Mouse (Mus musculus): Measurements from ENCODE around the gene Slc25a42. TPM values are rescaled to one million over a fixed set of nuclear protein-coding genes. Genes with fewer than 3 reads are reported as not detected.

The Slc25a42 gene
- polyA plus RNA-seq, 1 experiment from 2014 or later, result 8.0 TPM

GRCm38 (mm10) chr8:70214411-70214810 lies 2.3 kb upstream of the Slc25a42 start:
- ATAC-seq (ENCODE audit: extremely low read depth, insufficient number of reproducible peaks, low FRiP score, low TSS enrichment), result no peak
- Histone ChIP-seq H3K4me1 (peaks cover 30% of the 10 kb centered on the region), H3K9ac (no peak overlapping the region), H3K27me3 (replicated peaks) (no peaks in the 10 kb centered on the region), H3K4me3 (no peak overlapping the region), H3K27ac (replicated peaks) (no peak overlapping the region), H3K9me3 (no peaks in the 10 kb centered on the region), H3K4me2 (no peak overlapping the region), H3K36me3 (no peaks in the 10 kb centered on the region)
- 53% methylated on average over 3 of the region's 3 CpGs for WGBS

- Histone ChIP-seq H3K4me2 (peak overlapping the region; percentile 96), H3K27ac (replicated peaks) (peak overlapping the region; percentile 69), H3K9me3 (no peaks in the 10 kb centered on the region), H3K4me3 (peak overlapping the region; percentile 76), H3K36me3 (no peaks in the 10 kb centered on the region), H3K27me3 (replicated peaks) (no peaks in the 10 kb centered on the region), H3K9ac (peak overlapping the region; percentile 86), H3K4me1 (peaks cover 32% of the 10 kb centered on the region)
- no peak for ATAC-seq (ENCODE audit: extremely low read depth, insufficient number of reproducible peaks, low FRiP score, low TSS enrichment)
- 3% methylated on average over 31 of the region's 31 CpGs for WGBS
Observed at GRCm38 (mm10) chr8:70211726-70212111, 386 bp downstream of the Slc25a42 start.

GRCm38 (mm10) chr8:70211275-70211674 lies 830 bp downstream of the Slc25a42 start:
- H3K4me3 ChIP-seq, result peak overlapping the region; percentile 76
- peak overlapping the region; percentile 96 for H3K4me2 ChIP-seq
- H3K36me3 ChIP-seq, result no peaks in the 10 kb centered on the region

GRCm38 (mm10) chr8:70210538-70210937 lies 1.6 kb downstream of the Slc25a42 start:
- peak overlapping the region; percentile 66 for H3K9ac ChIP-seq
- no peak for ATAC-seq (ENCODE audit: extremely low read depth, insufficient number of reproducible peaks, low FRiP score, low TSS enrichment)
- 33% methylated on average over 8 of the region's 8 CpGs for WGBS
- H3K4me2 ChIP-seq, result peak overlapping the region; percentile 96
- H3K36me3 ChIP-seq, result no peaks in the 10 kb centered on the region
- peak overlapping the region; percentile 24; the same call in 1 of the 2 replicates for H3K27ac ChIP-seq (replicated peaks)
- H3K4me3 ChIP-seq, result peak overlapping the region; percentile 16
- no peaks in the 10 kb centered on the region for H3K9me3 ChIP-seq
- no peaks in the 10 kb centered on the region for H3K27me3 ChIP-seq (replicated peaks)
- peaks cover 32% of the 10 kb centered on the region for H3K4me1 ChIP-seq

More at GRCm38 (mm10) chr8:70211275-70211674, 830 bp downstream of the Slc25a42 start:
- Histone ChIP-seq H3K27me3 (replicated peaks) (no peaks in the 10 kb centered on the region), H3K9ac (peak overlapping the region; percentile 86), H3K9me3 (no peaks in the 10 kb centered on the region), H3K4me1 (peaks cover 32% of the 10 kb centered on the region), H3K27ac (replicated peaks) (no peak overlapping the region)
- WGBS, result 69% methylated on average over 1 of the region's 1 CpGs
- no peak for ATAC-seq (ENCODE audit: extremely low read depth, insufficient number of reproducible peaks, low FRiP score, low TSS enrichment)

- H3K9ac ChIP-seq, result peak overlapping the region; percentile 30; the same call in 1 of the 2 replicates
- no peaks in the 10 kb centered on the region for H3K9me3 ChIP-seq
- ATAC-seq (ENCODE audit: extremely low read depth, insufficient number of reproducible peaks, low FRiP score, low TSS enrichment), result no peak
- H3K27me3 ChIP-seq (replicated peaks), result no peaks in the 10 kb centered on the region
- WGBS, result 50% methylated on average over 1 of the region's 1 CpGs
- no peaks in the 10 kb centered on the region for H3K36me3 ChIP-seq
- H3K27ac ChIP-seq (replicated peaks), result no peak overlapping the region
- no peak overlapping the region for H3K4me3 ChIP-seq
- peaks cover 45% of the 10 kb centered on the region for H3K4me1 ChIP-seq
- H3K4me2 ChIP-seq, result no peak overlapping the region
Observed at GRCm38 (mm10) chr8:70208130-70208529, 4.0 kb downstream of the Slc25a42 start.

- Histone ChIP-seq H3K4me1 (peaks cover 34% of the 10 kb centered on the region), H3K9ac (peak overlapping the region; percentile 33; the same call in 1 of the 2 replicates), H3K36me3 (no peaks in the 10 kb centered on the region), H3K4me3 (no peak overlapping the region), H3K27me3 (replicated peaks) (no peaks in the 10 kb centered on the region), H3K9me3 (no peaks in the 10 kb centered on the region), H3K27ac (replicated peaks) (peak overlapping the region; percentile 90), H3K4me2 (no peak overlapping the region)
- no peak for ATAC-seq (ENCODE audit: extremely low read depth, insufficient number of reproducible peaks, low FRiP score, low TSS enrichment)
- WGBS, result 40% methylated on average over 1 of the region's 1 CpGs
Observed at GRCm38 (mm10) chr8:70204757-70205156, 7.3 kb downstream of the Slc25a42 start.

- Histone ChIP-seq H3K9ac (0 out of 2 replicates have a peak overlapping the region, but pooled peaks have one; percentile 16), H3K9me3 (no peaks in the 10 kb centered on the region), H3K27me3 (replicated peaks) (no peaks in the 10 kb centered on the region), H3K4me3 (no peak overlapping the region), H3K4me2 (no peak overlapping the region), H3K4me1 (peaks cover 28% of the 10 kb centered on the region), H3K36me3 (no peaks in the 10 kb centered on the region), H3K27ac (replicated peaks) (no peak overlapping the region)
- WGBS, result 69% methylated on average over 4 of the region's 4 CpGs
- no peak for ATAC-seq (ENCODE audit: extremely low read depth, insufficient number of reproducible peaks, low FRiP score, low TSS enrichment)
Observed at GRCm38 (mm10) chr8:70203072-70203471, 9.0 kb downstream of the Slc25a42 start.

GRCm38 (mm10) chr8:70201417-70201816 lies 10.7 kb downstream of the Slc25a42 start:
- 49% methylated on average over 3 of the region's 3 CpGs for WGBS
- no peak overlapping the region for H3K4me2 ChIP-seq
- no peak for ATAC-seq (ENCODE audit: extremely low read depth, insufficient number of reproducible peaks, low FRiP score, low TSS enrichment)

GRCm38 (mm10) chr8:70200098-70200681 lies 11.9 kb downstream of the Slc25a42 start:
- H3K27ac ChIP-seq (replicated peaks), result no peak overlapping the region
- no peak overlapping the region for H3K4me3 ChIP-seq
- 0 out of 2 replicates have a peak overlapping the region, but pooled peaks have one; percentile 2 for H3K9ac ChIP-seq
- no peaks in the 10 kb centered on the region for H3K36me3 ChIP-seq
- WGBS, result 62% methylated on average over 5 of the region's 5 CpGs
- no peaks in the 10 kb centered on the region for H3K9me3 ChIP-seq
- H3K27me3 ChIP-seq (replicated peaks), result no peaks in the 10 kb centered on the region
- H3K4me1 ChIP-seq, result peaks cover 31% of the 10 kb centered on the region
- no peak for ATAC-seq (ENCODE audit: extremely low read depth, insufficient number of reproducible peaks, low FRiP score, low TSS enrichment)
- no peak overlapping the region for H3K4me2 ChIP-seq

More at GRCm38 (mm10) chr8:70201417-70201816, 10.7 kb downstream of the Slc25a42 start:
- Histone ChIP-seq H3K36me3 (no peaks in the 10 kb centered on the region), H3K9me3 (no peaks in the 10 kb centered on the region), H3K4me1 (peaks cover 31% of the 10 kb centered on the region), H3K27me3 (replicated peaks) (no peaks in the 10 kb centered on the region), H3K27ac (replicated peaks) (no peak overlapping the region), H3K9ac (no peak overlapping the region), H3K4me3 (no peak overlapping the region)

- Histone ChIP-seq H3K4me3 (no peak overlapping the region), H3K9ac (no peak overlapping the region), H3K27ac (replicated peaks) (no peak overlapping the region), H3K4me2 (no peak overlapping the region), H3K9me3 (no peaks in the 10 kb centered on the region), H3K36me3 (no peaks in the 10 kb centered on the region), H3K27me3 (replicated peaks) (no peaks in the 10 kb centered on the region), H3K4me1 (peaks cover 14% of the 10 kb centered on the region)
- no peak for ATAC-seq (ENCODE audit: extremely low read depth, insufficient number of reproducible peaks, low FRiP score, low TSS enrichment)
- 52% methylated on average over 7 of the region's 7 CpGs for WGBS
Observed at GRCm38 (mm10) chr8:70197603-70198002, 14.5 kb downstream of the Slc25a42 start.

- 71% methylated on average over 2 of the region's 2 CpGs for WGBS
Observed at GRCm38 (mm10) chr8:70195762-70196161, 16.3 kb downstream of the Slc25a42 start.

GRCm38 (mm10) chr8:70194191-70194590 lies 17.9 kb downstream of the Slc25a42 start:
- WGBS, result 80% methylated on average over 3 of the region's 3 CpGs
- no peak for ATAC-seq (ENCODE audit: extremely low read depth, insufficient number of reproducible peaks, low FRiP score, low TSS enrichment)
- no peaks in the 10 kb centered on the region for H3K9me3 ChIP-seq
- H3K4me3 ChIP-seq, result no peak overlapping the region
- H3K9ac ChIP-seq, result no peak overlapping the region
- H3K4me1 ChIP-seq, result 0 out of 2 replicates have a peak, but pooled peaks cover 4% of the 10 kb centered on the region
- peaks cover 17% of the 10 kb centered on the region; the same call in 1 of the 2 replicates for H3K36me3 ChIP-seq
- no peak overlapping the region for H3K27ac ChIP-seq (replicated peaks)
- no peaks in the 10 kb centered on the region for H3K27me3 ChIP-seq (replicated peaks)
- no peak overlapping the region for H3K4me2 ChIP-seq

More at GRCm38 (mm10) chr8:70195762-70196161, 16.3 kb downstream of the Slc25a42 start:
- no peak overlapping the region for H3K4me2 ChIP-seq
- H3K4me3 ChIP-seq, result no peak overlapping the region
- H3K36me3 ChIP-seq, result 0 out of 2 replicates have a peak, but pooled peaks cover 10% of the 10 kb centered on the region
- H3K27me3 ChIP-seq (replicated peaks), result no peaks in the 10 kb centered on the region
- H3K27ac ChIP-seq (replicated peaks), result no peak overlapping the region
- H3K4me1 ChIP-seq, result peaks cover 13% of the 10 kb centered on the region
- H3K9ac ChIP-seq, result no peak overlapping the region
- ATAC-seq (ENCODE audit: extremely low read depth, insufficient number of reproducible peaks, low FRiP score, low TSS enrichment), result no peak
- no peaks in the 10 kb centered on the region for H3K9me3 ChIP-seq

Data from heart, embryonic 13.5 days (tissue).